Mouse (Mus musculus) cerebellum, adult 2 months (tissue): ENCODE data around the gene Actn2.

ENCODE experiments used
- CTCF ChIP-seq: fragments of 200-500 bp; IDR thresholded peaks from 2 replicates; pipeline ENCODE4 v1.5.1; 2011; ENCODE audit warnings: low read depth, mild to moderate bottlenecking, control low read depth, low read length, moderate library complexity, borderline replicate concordance; ENCODE audit not compliant: insufficient read depth
- POLR2A ChIP-seq: fragments of 200-500 bp; IDR thresholded peaks from 2 replicates; pipeline ENCODE4 v1.6.1; 2011; ENCODE audit warnings: low read length, control low read depth, borderline replicate concordance; ENCODE audit not compliant: insufficient read depth

GRCm38 (mm10) chr13:12267971-12268370 lies 72.6 kb downstream of the Actn2 start:
- no peak for TF ChIP-seq POLR2A
- TF ChIP-seq CTCF: no peak
